Mouse (Mus musculus) forebrain, embryonic 14.5 days (tissue): ENCODE measurements at regions not wholly inside any gene's neighbourhood (a gene's known extent, or its start where the extent isn't known, plus 50 kb on each side); places are given as distances from the start of the nearest gene placed in this dataset.

Experiments
- ATAC-seq: fragments of 200-750 bp; cut with Nextera tagmentation; 2 replicates; pipeline ENCODE4 v1.8.0; 2017; ENCODE audit warnings: mild to moderate bottlenecking, moderate library complexity
- DNase-seq: peaks from one replicate; pipeline ENCODE4 v3.0.0-alpha.2; 2015; ENCODE audit warnings: low spot score
- H3K27ac ChIP-seq: fragments of 300-500 bp; sonication (generic); 2 replicates; pipeline ENCODE4 v1.5.1; 2014; ENCODE audit warnings: low read depth, mild to moderate bottlenecking, control low read depth, low read length, moderate library complexity
- H3K27me3 ChIP-seq: fragments of 300-500 bp; sonication (generic); replicated peaks from 2 replicates; pipeline ENCODE4 v1.6.1; 2014; ENCODE audit warnings: low read length, control low read depth, mixed read lengths; ENCODE audit not compliant: control insufficient read depth, insufficient read depth
- H3K36me3 ChIP-seq: fragments of 300-500 bp; sonication (generic); 2 replicates; pipeline ENCODE4 v1.6.1; 2014; ENCODE audit warnings: low read length, control low read depth; ENCODE audit not compliant: control insufficient read depth, insufficient read depth
- H3K4me1 ChIP-seq: fragments of 300-500 bp; sonication (generic); 2 replicates; pipeline ENCODE4 v1.6.1; 2014; ENCODE audit warnings: antibody characterized with exemption, low read length, control low read depth; ENCODE audit not compliant: control insufficient read depth, insufficient read depth
- H3K4me2 ChIP-seq: fragments of 300-500 bp; sonication (generic); 2 replicates; pipeline ENCODE4 v1.6.1; 2014; ENCODE audit warnings: mild to moderate bottlenecking, control low read depth, low read length
- H3K4me3 ChIP-seq: fragments of 300-500 bp; sonication (generic); 2 replicates; pipeline ENCODE4 v1.5.1; 2014; ENCODE audit warnings: low read depth, low read length, control low read depth
- H3K9ac ChIP-seq: fragments of 300-500 bp; sonication (generic); 2 replicates; pipeline ENCODE4 v1.6.1; 2014; ENCODE audit warnings: mild to moderate bottlenecking, low read length, control low read depth, moderate library complexity
- H3K9me3 ChIP-seq: fragments of 300-500 bp; sonication (generic); replicated peaks from 2 replicates; pipeline ENCODE4 v1.6.1; 2016; ENCODE audit warnings: low read length, control low read depth, mixed read lengths; ENCODE audit not compliant: control insufficient read depth
- WGBS: fragments of 180-500 bp; shearing (Covaris S2); extraction: QIAGEN DNeasy Blood & Tissue Kit; methylation state at CpG from one replicate; pipeline ENCODE4 v1.1.7; 2014; 5-methylcytosine and 5-hydroxymethylcytosine counted together

GRCm38 (mm10) chr10:105034711-105035386 lies 539.4 kb downstream of the Tmtc2 start:
- no peak overlapping the region for H3K27ac ChIP-seq
- H3K4me1 ChIP-seq, result no peaks in the 10 kb centered on the region
- no peak overlapping the region for H3K4me3 ChIP-seq
- H3K9ac ChIP-seq, result no peak overlapping the region
- DNase-seq, result peak; percentile 58
- no peaks in the 10 kb centered on the region for H3K36me3 ChIP-seq
- no peak overlapping the region for H3K4me2 ChIP-seq
- no peaks in the 10 kb centered on the region for H3K9me3 ChIP-seq
- ATAC-seq, result no peak
- WGBS, result 75% methylated on average over 1 of the region's 1 CpGs
- no peaks in the 10 kb centered on the region for H3K27me3 ChIP-seq

GRCm38 (mm10) chr10:105020471-105021120 lies 553.7 kb downstream of the Tmtc2 start:
- WGBS, result 83% methylated on average over 14 of the region's 14 CpGs
- H3K9me3 ChIP-seq, result no peaks in the 10 kb centered on the region
- no peaks in the 10 kb centered on the region for H3K4me1 ChIP-seq
- no peak overlapping the region for H3K27ac ChIP-seq
- no peaks in the 10 kb centered on the region for H3K27me3 ChIP-seq
- no peak for ATAC-seq
- DNase-seq, result peak; percentile 13
- no peak overlapping the region for H3K4me2 ChIP-seq
- H3K36me3 ChIP-seq, result no peaks in the 10 kb centered on the region
- H3K4me3 ChIP-seq, result no peak overlapping the region
- no peak overlapping the region for H3K9ac ChIP-seq

GRCm38 (mm10) chr10:105019774-105020470 lies 554.3 kb downstream of the Tmtc2 start:
- no peak for ATAC-seq
- H3K9ac ChIP-seq, result no peak overlapping the region
- H3K4me1 ChIP-seq, result no peaks in the 10 kb centered on the region
- no peak overlapping the region for H3K4me2 ChIP-seq
- H3K27me3 ChIP-seq, result no peaks in the 10 kb centered on the region
- no peaks in the 10 kb centered on the region for H3K9me3 ChIP-seq
- WGBS, result 63% methylated on average over 11 of the region's 11 CpGs
- no peaks in the 10 kb centered on the region for H3K36me3 ChIP-seq
- DNase-seq, result no peak
- no peak overlapping the region for H3K27ac ChIP-seq
- no peak overlapping the region for H3K4me3 ChIP-seq
